Mouse (Mus musculus) heart, adult 2 months (tissue): Measurements from ENCODE around the gene Fdxr.

Experiments used
- CTCF ChIP-seq: fragments of 200-600 bp; IDR thresholded peaks from 2 replicates; pipeline ENCODE4 v1.8.1; 2022; ENCODE audit warnings: antibody characterized with exemption, mild to moderate bottlenecking, moderate library complexity
- POLR2A ChIP-seq: fragments of 200-500 bp; IDR thresholded peaks from 2 replicates; pipeline ENCODE4 v1.6.1; 2011; ENCODE audit warnings: mild to moderate bottlenecking, low read depth, low read length, control low read depth; ENCODE audit not compliant: insufficient read depth

GRCm38 (mm10) chr11:115234320-115235044 lies 42.4 kb downstream of the Fdxr start:
- TF ChIP-seq CTCF (no peak), POLR2A (no peak)
